Mouse (Mus musculus) layer of hippocampus, postnatal 36 days (tissue): Measurements from ENCODE around the gene Dvl1. TPM values are rescaled to one million over a fixed set of nuclear protein-coding genes. Genes with fewer than 3 reads are reported as not detected.

ENCODE experiments used
- DNase-seq, 2 experiments: peaks; one replicate each; pipeline ENCODE4 v3.0.0; 2022
- total RNA-seq, 2 experiments: library from RNA; stranded (reverse); gene quantifications; 2 replicates each; pipeline ENCODE4 v1.2.3; 2021

The Dvl1 gene
- 10 to 100 TPM; 75.6 to 76.6 TPM for total RNA-seq

DNA sequence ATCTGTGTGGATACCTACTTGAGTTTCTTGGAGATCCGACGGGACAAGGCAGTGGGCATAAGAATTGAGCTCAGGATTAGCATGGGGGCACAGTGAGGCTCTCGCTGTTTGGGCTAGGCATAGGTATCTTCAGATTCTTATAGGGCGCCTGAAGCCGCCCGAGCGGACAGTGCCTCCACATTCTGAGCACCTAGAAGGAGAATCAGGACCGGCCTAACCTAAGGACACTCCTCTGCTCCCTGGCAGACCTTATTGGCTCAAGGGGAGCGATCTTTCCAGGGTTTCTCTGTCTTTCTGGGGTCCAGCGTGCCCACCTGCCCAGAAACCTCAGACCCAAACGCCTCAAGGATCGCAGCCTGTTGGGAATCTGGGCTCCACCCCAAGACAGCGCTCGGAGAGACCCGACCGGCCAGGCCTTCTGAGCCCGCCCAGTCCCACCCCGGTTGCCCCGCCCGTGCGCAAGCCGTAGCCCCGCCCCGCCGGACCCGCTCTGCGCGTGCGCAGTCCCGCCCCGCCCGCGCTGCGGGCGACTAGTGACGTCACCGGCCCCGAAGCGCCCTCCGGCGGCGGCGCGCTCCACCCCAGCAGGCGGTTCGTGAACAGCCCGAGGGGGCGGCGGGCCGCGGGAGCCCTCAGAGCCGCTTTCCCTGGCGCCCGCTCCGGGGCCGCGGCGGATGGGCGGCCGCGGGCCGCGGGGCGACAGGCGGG, at the start of gene Dvl1:
Gene Dvl1, plus strand, starts transcription at position 532 of the 708 bp plus-strand sequence.
- DNase-seq: peak; percentile 96 to 97

GRCm38 (mm10) chr4:155802075-155802474, 45.1 kb upstream of the Dvl1 start:
- DNase-seq: no peak

DNA sequence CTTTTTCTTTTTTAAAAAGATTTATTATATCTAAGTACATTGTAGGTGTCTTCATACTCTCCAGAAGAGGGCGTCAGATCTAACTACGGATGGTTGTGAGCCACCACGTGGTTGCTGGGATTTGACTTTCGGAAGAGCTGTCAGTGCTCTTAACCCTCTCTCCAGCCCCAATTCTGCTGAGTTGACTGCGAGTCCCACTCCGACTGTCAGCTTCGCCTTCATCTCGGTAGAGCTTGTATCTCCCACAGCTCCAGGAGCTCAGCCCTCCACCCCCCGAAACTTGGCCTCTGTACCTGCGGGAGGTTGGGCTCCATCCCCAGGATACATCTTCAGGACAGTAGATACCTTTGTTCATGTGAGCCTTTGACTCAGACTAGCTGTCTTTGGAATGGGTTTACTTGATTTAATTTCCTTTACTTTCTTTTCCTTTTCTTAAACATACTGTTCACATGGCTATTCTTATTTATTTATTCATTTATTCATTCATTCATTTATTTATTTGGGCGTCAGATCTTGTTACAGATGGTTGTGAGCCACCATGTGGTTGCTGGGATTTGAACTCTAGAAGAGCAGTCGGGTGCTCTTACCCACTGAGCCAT, 44.4 kb upstream of the Dvl1 start, which contains the start of gene Mrpl20:
Gene Mrpl20, plus strand, starts transcription at position 138 of the 599 bp plus-strand sequence.
- DNase-seq: no peak

- peak; percentile 92 to 94 for DNase-seq
Observed at GRCm38 (mm10) chr4:155803340-155804041, 43.7 kb upstream of the Dvl1 start.

DNA sequence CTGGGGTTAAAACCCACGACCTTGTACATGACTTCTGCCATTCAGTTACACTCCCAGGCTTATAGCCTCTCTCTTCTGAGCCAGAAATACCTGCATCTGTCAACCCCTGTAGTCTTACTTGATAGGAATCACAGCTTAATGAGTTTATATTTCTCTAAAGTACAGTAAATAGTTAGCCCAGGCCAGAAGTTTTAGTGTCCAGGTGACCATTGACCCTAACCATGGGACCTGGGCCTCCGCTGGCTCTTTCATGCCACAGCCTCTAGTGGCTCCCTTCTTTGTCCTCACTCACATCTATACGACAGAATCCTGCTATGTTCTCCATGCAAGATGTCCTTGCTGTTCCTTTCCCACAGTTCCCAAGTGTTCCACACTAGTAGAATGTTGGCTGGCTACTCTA, 39.4 kb upstream of the Dvl1 start:
- DNase-seq: no peak

DNA sequence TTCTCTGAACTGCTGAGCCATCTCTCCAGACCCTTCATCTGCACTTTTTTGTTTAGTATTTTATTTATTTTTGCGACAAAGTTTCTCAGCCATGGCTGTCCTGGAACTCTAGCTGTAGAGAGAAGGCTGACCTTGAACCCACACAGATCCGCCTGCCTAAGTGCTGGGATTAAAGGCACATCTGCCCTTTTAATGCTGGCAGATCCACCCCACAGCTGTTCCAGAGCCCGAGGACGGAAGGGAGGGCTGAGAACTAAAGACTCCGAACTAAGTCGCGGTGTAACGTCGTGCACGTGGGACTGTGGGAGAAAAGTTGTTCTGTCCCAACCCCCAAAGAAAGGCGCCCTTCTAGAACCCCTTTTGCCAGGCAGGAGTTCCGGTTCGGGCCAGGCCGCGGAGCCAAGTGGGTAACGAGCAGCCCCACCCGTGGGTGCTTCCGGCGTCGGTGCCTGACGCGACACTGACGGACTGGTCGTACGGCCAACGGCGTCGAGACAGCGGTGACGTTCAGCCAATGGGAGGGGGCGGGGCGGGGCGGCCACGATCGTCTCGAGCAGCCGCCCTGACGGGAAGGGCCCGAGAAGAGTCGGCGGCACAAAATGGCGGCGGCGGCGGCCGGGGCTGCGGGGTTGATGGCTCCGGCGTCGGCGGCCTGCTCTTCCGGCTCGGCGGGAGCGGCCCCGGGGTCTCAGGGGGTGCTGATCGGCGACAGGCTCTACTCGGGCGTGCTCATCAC, 35.1 kb upstream of the Dvl1 start, which contains the start of gene Ccnl2:
Gene Ccnl2, plus strand, starts transcription at position 561 of the 736 bp plus-strand sequence.
- peak; percentile 91 for DNase-seq

- DNase-seq: no peak
Observed at GRCm38 (mm10) chr4:155812665-155813181, 34.5 kb upstream of the Dvl1 start.

DNA sequence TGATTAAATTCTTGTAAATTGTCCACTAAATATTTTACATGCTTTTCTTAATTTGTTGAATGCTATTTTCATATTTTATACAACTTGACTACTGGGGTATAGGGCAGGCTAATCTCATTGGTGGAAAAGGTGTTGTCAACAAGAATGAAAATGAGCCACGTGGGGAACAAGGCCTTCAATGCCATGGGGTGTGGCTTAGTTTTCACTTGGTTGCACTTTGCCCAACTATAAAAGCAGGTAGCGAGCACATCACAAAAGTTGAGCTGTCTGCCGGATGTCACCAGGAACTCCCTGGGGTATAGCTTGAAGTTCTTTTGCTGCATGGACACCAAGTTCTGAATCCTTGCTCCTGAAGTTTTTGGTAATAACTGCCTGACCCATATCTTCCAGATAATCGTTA, 29.7 kb upstream of the Dvl1 start:
- DNase-seq: no peak

GRCm38 (mm10) chr4:155821025-155821424, 26.2 kb upstream of the Dvl1 start:
- DNase-seq: no peak

- no peak for DNase-seq
Observed at GRCm38 (mm10) chr4:155823443-155823842, 23.8 kb upstream of the Dvl1 start.

DNA sequence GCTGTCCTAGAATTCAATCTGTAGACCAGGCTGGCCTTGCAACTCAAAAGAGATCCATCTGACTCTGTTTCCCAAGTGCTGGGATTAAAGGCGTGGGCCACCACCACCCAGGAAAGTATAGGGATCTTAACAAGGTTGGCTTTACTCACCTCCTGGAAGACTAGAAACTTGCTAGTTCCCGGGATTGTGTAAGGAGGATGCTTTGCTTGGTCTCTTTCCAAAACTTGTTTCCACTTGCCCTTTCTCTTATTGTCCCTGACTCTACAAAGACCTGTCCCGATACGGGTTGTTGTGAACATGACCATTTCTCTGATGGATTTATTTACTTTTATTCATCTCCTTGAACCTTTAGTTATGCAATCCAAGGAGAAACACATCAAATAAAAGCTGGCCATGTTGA, 17.3 kb upstream of the Dvl1 start:
- no peak for DNase-seq

GRCm38 (mm10) chr4:155830596-155830995, 16.6 kb upstream of the Dvl1 start:
- no peak for DNase-seq

- DNase-seq: peak; percentile 92 to 94
Observed at GRCm38 (mm10) chr4:155831205-155831766, 15.9 kb upstream of the Dvl1 start, which contains the start of gene Aurkaip1. TSS of gene Aurkaip1 (plus strand) at chr4:155831272.

DNA sequence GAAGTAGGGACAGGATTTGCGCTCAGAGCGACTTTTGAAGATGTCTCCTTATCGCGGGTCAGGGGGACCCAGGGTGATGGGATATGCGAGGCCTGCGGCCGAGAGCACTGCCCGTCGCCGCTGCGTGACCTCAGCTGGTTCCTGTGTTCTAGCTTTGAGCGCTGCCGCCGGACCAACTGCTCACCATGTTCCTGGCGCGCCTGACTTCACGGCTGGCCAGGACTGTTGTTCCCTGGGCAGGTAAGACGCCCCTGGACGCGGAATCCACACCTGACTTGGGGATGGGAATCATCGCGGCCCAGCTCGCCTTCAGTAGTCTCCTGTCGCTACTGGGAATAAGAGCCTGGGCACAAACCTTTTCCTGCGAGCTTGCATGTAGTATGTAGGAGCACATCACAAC, 15.4 kb upstream of the Dvl1 start:
- no peak for DNase-seq

GRCm38 (mm10) chr4:155832321-155832720, 14.9 kb upstream of the Dvl1 start:
- no peak for DNase-seq

DNA sequence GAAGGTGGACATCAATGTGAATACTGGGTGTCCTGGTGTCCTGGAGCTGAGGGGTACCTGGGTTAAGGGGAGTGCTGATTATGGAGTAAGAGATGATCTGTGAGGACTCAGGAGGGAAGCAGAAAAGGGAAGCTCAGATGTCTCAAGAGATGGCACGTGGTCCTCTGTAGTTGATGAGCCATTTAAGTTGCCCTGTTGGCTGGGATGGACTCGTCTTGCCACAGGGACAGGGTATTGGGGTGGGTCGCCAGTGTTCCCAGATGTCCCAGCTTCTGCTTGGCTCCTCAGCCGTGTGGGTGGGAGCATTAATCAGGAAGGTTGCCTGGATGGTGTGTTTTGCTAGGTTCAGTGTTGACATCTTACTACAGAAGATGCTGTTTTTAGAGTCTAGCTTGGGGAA, 14.0 kb upstream of the Dvl1 start:
- no peak for DNase-seq

DNA sequence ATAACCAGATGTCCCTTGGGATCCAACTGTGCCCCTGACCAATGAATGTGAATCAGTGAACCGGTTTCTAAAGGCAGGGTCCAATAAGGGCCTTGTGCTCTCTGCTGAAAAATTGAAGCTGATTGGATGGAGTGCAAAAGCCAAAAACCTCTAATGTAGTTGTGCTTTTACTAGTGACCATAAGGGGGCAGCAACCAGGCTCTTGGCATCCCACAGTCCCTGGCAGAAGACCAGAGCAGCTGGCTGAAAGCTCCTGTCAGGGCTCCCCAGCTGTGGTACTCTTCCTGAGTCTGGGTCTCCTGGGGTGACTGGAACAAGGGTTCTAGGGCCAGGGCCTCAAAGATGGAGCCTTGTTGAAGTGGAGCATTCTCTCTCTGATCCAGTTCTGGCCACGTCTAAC, 13.4 kb upstream of the Dvl1 start:
- DNase-seq: peak; percentile 67 to 69

- no peak for DNase-seq
Observed at GRCm38 (mm10) chr4:155837404-155838010, 9.7 kb upstream of the Dvl1 start.

- no peak for DNase-seq
Observed at GRCm38 (mm10) chr4:155838187-155839153, 8.7 kb upstream of the Dvl1 start.

- no peak for DNase-seq
Observed at GRCm38 (mm10) chr4:155839483-155839910, 7.7 kb upstream of the Dvl1 start, which contains the start of gene Mxra8. TSS of gene Mxra8 (plus strand) at chr4:155839680.
